Mouse (Mus musculus) CH12.LX (cell line): ENCODE results near the gene Zfp81. TPM values are rescaled to one million over a fixed set of nuclear protein-coding genes. Genes with fewer than 3 reads are reported as not detected.

Experiments
- DNase-seq: peaks from one replicate; pipeline ENCODE4 v3.0.0-alpha.2; 2013; ENCODE audit errors: extremely low read depth
- H3K27ac ChIP-seq: 2 replicates; pipeline ENCODE4 v1.5.1; 2012; ENCODE audit warnings: low read depth, mild to moderate bottlenecking, control low read depth, moderate library complexity; ENCODE audit not compliant: insufficient read depth
- H3K27me3 ChIP-seq: replicated peaks from 2 replicates; pipeline ENCODE3; 2012; ENCODE audit warnings: inconsistent platforms
- H3K36me3 ChIP-seq, 2 experiments: replicated peaks in 1 of 2; 2 replicates each; pipeline versions ENCODE3 to v1.6.1; 2012; ENCODE audit warnings: inconsistent platforms in 1 of 2, low read length in 1 of 2, mild to moderate bottlenecking in 1 of 2, mixed read lengths in 1 of 2, moderate library complexity in 1 of 2; ENCODE audit not compliant: control insufficient read depth in 1 of 2, insufficient read depth in 1 of 2
- H3K4me1 ChIP-seq, 2 experiments: 2 replicates each; pipeline ENCODE4 v1.6.1; 2012; ENCODE audit warnings: inconsistent platforms in 1 of 2, moderate library complexity in 1 of 2; ENCODE audit not compliant: insufficient read depth in 2 of 2, control insufficient read depth in 1 of 2
- H3K4me2 ChIP-seq: 2 replicates; pipeline ENCODE4 v1.6.1; 2012; ENCODE audit warnings: low read depth, mild to moderate bottlenecking, control low read depth; ENCODE audit not compliant: poor library complexity, insufficient read depth, severe bottlenecking
- H3K4me3 ChIP-seq, 3 experiments: fragments of 150-350 bp in 1 of 3; sonication (generic) in 1 of 3; replicated peaks in 1 of 3; 2 replicates each; pipeline versions ENCODE3 to v1.5.1; 2011 to 2012; ENCODE audit warnings: low read depth in 2 of 3, low read length in 2 of 3, mild to moderate bottlenecking in 2 of 3, moderate library complexity in 2 of 3, control low read depth in 1 of 3, improper control_type of control experiment in 1 of 3, inconsistent platforms in 1 of 3, mixed read lengths in 1 of 3; ENCODE audit not compliant: poor library complexity in 1 of 3
- H3K79me2 ChIP-seq: replicated peaks from 2 replicates; pipeline ENCODE4 v1.6.1; 2012; ENCODE audit warnings: mild to moderate bottlenecking, moderate library complexity; ENCODE audit not compliant: control insufficient read depth, poor library complexity, insufficient read depth, severe bottlenecking; ENCODE audit errors: extremely low read depth
- H3K9ac ChIP-seq: 2 replicates; pipeline ENCODE4 v1.6.1; 2012; ENCODE audit warnings: low read depth, mild to moderate bottlenecking, control low read depth, moderate library complexity; ENCODE audit not compliant: insufficient read depth
- H3K9me3 ChIP-seq: replicated peaks from 2 replicates; pipeline ENCODE3; 2012; ENCODE audit warnings: low read length, inconsistent platforms, mixed read lengths
- CHD2 ChIP-seq: IDR thresholded peaks from 2 replicates; pipeline ENCODE4 v1.6.1; 2011; ENCODE audit warnings: low read length, improper control_type of control experiment
- E2F4 ChIP-seq: IDR thresholded peaks from 2 replicates; pipeline ENCODE4 v1.6.1; 2011; ENCODE audit warnings: low read depth, low read length, improper control_type of control experiment; ENCODE audit not compliant: insufficient replicate concordance
- ELF1 ChIP-seq: IDR thresholded peaks from 2 replicates; pipeline ENCODE4 v1.6.1; 2014; ENCODE audit warnings: low read depth, mild to moderate bottlenecking, inconsistent platforms, low read length, improper control_type of control experiment
- EP300 ChIP-seq: IDR thresholded peaks from 2 replicates; pipeline ENCODE4 v1.6.1; 2011; ENCODE audit warnings: low read length, improper control_type of control experiment
- ETS1 ChIP-seq: conservative IDR thresholded peaks from 2 replicates; pipeline ENCODE4 v1.6.1; 2012; ENCODE audit warnings: low read depth, mild to moderate bottlenecking, inconsistent platforms, low read length, improper control_type of control experiment, moderate library complexity
- HCFC1 ChIP-seq: IDR thresholded peaks from 2 replicates; pipeline ENCODE4 v1.6.1; 2012; ENCODE audit warnings: low read depth, mild to moderate bottlenecking, inconsistent platforms, low read length, improper control_type of control experiment
- IRF4 ChIP-seq: IDR thresholded peaks from 2 replicates; pipeline ENCODE4 v1.6.1; 2014; ENCODE audit warnings: low read depth, mild to moderate bottlenecking, inconsistent platforms, low read length, improper control_type of control experiment
- JUN ChIP-seq: IDR thresholded peaks from 2 replicates; pipeline ENCODE4 v1.6.1; 2011; ENCODE audit warnings: low read depth, mild to moderate bottlenecking, low read length, improper control_type of control experiment, moderate library complexity; ENCODE audit not compliant: insufficient read depth
- JUND ChIP-seq: conservative IDR thresholded peaks from 2 replicates; pipeline ENCODE4 v1.6.1; 2011; ENCODE audit warnings: low read depth, low read length, improper control_type of control experiment
- KAT2A ChIP-seq: IDR thresholded peaks from 2 replicates; pipeline ENCODE4 v1.6.1; 2012; ENCODE audit warnings: low read length, improper control_type of control experiment, inconsistent platforms; ENCODE audit not compliant: insufficient replicate concordance
- MAFK ChIP-seq: IDR thresholded peaks from 2 replicates; pipeline ENCODE4 v1.6.1; 2011; ENCODE audit warnings: low read length, improper control_type of control experiment; ENCODE audit not compliant: insufficient replicate concordance
- MAX ChIP-seq: IDR thresholded peaks from 2 replicates; pipeline ENCODE4 v1.6.1; 2011; ENCODE audit warnings: low read length, improper control_type of control experiment
- MAZ ChIP-seq: IDR thresholded peaks from 2 replicates; pipeline ENCODE4 v1.6.1; 2012; ENCODE audit warnings: low read depth, mild to moderate bottlenecking, inconsistent platforms, low read length, improper control_type of control experiment, moderate library complexity
- MEF2A ChIP-seq: IDR thresholded peaks from 2 replicates; pipeline ENCODE4 v1.6.1; 2014; ENCODE audit warnings: low read depth, mild to moderate bottlenecking, inconsistent platforms, low read length, improper control_type of control experiment, borderline replicate concordance
- MXI1 ChIP-seq: IDR thresholded peaks from 2 replicates; pipeline ENCODE4 v1.6.1; 2011; ENCODE audit warnings: mild to moderate bottlenecking, low read depth, low read length, improper control_type of control experiment
- MYC ChIP-seq: IDR thresholded peaks from 2 replicates; pipeline ENCODE4 v1.6.1; 2011; ENCODE audit warnings: low read depth, mild to moderate bottlenecking, improper control_type of control experiment, low read length
- NELFE ChIP-seq: IDR thresholded peaks from 2 replicates; pipeline ENCODE4 v1.6.1; 2011; ENCODE audit warnings: low read depth, low read length, improper control_type of control experiment
- NRF1 ChIP-seq: IDR thresholded peaks from 2 replicates; pipeline ENCODE4 v1.6.1; 2014; ENCODE audit warnings: low read depth, mild to moderate bottlenecking, inconsistent platforms, low read length, improper control_type of control experiment, moderate library complexity
- PAX5 ChIP-seq: IDR thresholded peaks from 2 replicates; pipeline ENCODE4 v1.6.1; 2012; ENCODE audit warnings: low read length, inconsistent platforms, mixed read lengths
- POLR2A ChIP-seq: IDR thresholded peaks from 2 replicates; pipeline ENCODE4 v1.6.1; 2011; ENCODE audit warnings: low read depth, mild to moderate bottlenecking, improper control_type of control experiment, low read length
- POLR2AphosphoS2 ChIP-seq: IDR thresholded peaks from 2 replicates; pipeline ENCODE4 v1.6.1; 2011; ENCODE audit warnings: low read depth, low read length, improper control_type of control experiment
- RAD21 ChIP-seq: IDR thresholded peaks from 2 replicates; pipeline ENCODE4 v1.6.1; 2011; ENCODE audit warnings: low read depth, mild to moderate bottlenecking, low read length, improper control_type of control experiment, moderate library complexity
- RCOR1 ChIP-seq: conservative IDR thresholded peaks from 2 replicates; pipeline ENCODE4 v1.6.1; 2012; ENCODE audit warnings: low read depth, mild to moderate bottlenecking, inconsistent platforms, low read length, improper control_type of control experiment
- SIN3A ChIP-seq: IDR thresholded peaks from 2 replicates; pipeline ENCODE4 v1.6.1; 2012; ENCODE audit warnings: low read length, improper control_type of control experiment, inconsistent platforms
- SMC3 ChIP-seq: IDR thresholded peaks from 2 replicates; pipeline ENCODE4 v1.6.1; 2011; ENCODE audit warnings: low read depth, low read length, improper control_type of control experiment
- TBP ChIP-seq: conservative IDR thresholded peaks from 2 replicates; pipeline ENCODE4 v1.6.1; 2011; ENCODE audit warnings: low read depth, low read length, improper control_type of control experiment
- UBTF ChIP-seq: IDR thresholded peaks from 2 replicates; pipeline ENCODE4 v1.6.1; 2012; ENCODE audit warnings: low read depth, mild to moderate bottlenecking, inconsistent platforms, low read length, improper control_type of control experiment, moderate library complexity
- USF1 ChIP-seq: IDR thresholded peaks from 2 replicates; pipeline ENCODE4 v1.6.1; 2014; ENCODE audit warnings: low read depth, mild to moderate bottlenecking, inconsistent platforms, low read length, improper control_type of control experiment
- USF2 ChIP-seq: conservative IDR thresholded peaks from 2 replicates; pipeline ENCODE4 v1.6.1; 2011; ENCODE audit warnings: low read depth, low read length, improper control_type of control experiment
- ZC3H11A ChIP-seq: IDR thresholded peaks from 2 replicates; pipeline ENCODE4 v1.6.1; 2012; ENCODE audit warnings: low read depth, mild to moderate bottlenecking, inconsistent platforms, low read length, improper control_type of control experiment
- ZKSCAN1 ChIP-seq: IDR thresholded peaks from 2 replicates; pipeline ENCODE4 v1.6.1; 2012; ENCODE audit warnings: low read depth, inconsistent platforms, low read length, improper control_type of control experiment, borderline replicate concordance
- ZMIZ1 ChIP-seq: IDR thresholded peaks from 2 replicates; pipeline ENCODE4 v1.6.1; 2012; ENCODE audit warnings: low read depth, mild to moderate bottlenecking, inconsistent platforms, low read length, improper control_type of control experiment
- ZNF384 ChIP-seq: IDR thresholded peaks from 2 replicates; pipeline ENCODE4 v1.6.1; 2012; ENCODE audit warnings: low read depth, low read length, improper control_type of control experiment, inconsistent platforms
- dilution Hi-C: fragments of 300-500 bp; cut with MboI; formaldehyde crosslinking; loops from 2 replicates; pipeline ENCODE4 v1.14.3; 2020; ENCODE audit warnings: low sequenced_read_pairs; ENCODE audit not compliant: extremely low pct_unique_long_range_greater_than_20kb, extremely low pct_ligation_motif_present
- in situ Hi-C: fragments of 300-500 bp; cut with MboI; formaldehyde crosslinking; loops from 3 replicates; pipeline ENCODE4 v1.14.3; 2019; ENCODE audit warnings: low sequenced_read_pairs, low pct_ligation_motif_present, low pct_unique_long_range_greater_than_20kb, mixed read lengths
- polyA plus RNA-seq: library from polyadenylated mRNA; unstranded; fragments of >175 nt; gene quantifications from 2 replicates; pipeline ENCODE4 v1.2.1, GENCODE M21; 2012; ENCODE audit warnings: low read depth; ENCODE audit not compliant: insufficient read length
- total RNA-seq, 2 experiments: library from RNA; depleted of rRNA; stranded (reverse); fragments of 300-350 nt in 1 of 2; fragments of >200 nt in 1 of 2; gene quantifications; 2 replicates each; pipeline ENCODE4 v1.2.3; 2012 to 2014

Gene Zfp81
- total and polyA plus RNA-seq, 3 experiments, result 4.6 to 15.9 (median 9.5) TPM

DNA sequence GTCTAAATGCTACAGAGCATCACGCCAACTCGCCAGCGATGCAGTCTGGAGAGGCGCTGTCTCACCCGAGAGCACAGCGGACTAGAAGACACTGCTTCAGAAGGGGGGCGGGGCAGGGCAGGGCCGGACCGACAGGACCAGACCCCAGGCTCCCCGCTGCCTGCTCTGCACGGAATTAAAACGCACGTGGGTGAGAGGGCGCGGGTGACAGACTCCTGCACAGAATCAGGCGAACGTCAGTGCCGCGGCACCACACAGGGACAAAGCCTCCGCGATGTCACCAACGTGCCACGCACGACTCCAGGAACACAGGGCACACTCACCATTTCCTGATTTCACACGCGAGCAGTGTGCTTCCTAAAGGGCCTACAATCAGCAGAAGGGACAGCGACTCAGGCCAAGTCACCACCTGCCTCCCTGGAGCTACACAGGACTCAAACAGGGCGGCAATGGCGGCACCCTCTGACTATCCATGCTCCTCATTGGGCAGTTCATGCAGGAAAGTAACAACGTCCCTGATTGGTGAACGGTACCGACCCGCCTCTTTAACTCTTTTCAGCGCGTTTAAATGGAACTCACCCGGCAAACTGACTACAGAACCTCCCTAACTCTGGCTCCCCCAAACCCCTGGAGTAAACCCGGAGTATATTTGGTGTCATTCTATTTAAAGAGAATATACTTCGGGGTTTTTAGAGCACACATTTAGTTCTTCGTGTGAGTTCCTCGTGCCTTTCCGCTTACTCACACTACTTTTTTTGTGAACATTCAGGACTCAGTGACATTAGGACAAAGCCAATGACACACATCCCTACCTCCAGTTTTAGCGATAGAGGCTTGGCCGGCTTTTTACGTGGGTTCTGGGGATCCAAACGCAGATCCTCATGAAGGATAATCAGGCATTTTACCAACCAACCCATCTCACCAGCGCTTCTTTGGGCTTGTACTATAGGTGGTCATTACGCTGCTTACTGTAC is at the start of gene Zfp81 (continued):
- TF ChIP-seq PAX5, result no peak

DNA sequence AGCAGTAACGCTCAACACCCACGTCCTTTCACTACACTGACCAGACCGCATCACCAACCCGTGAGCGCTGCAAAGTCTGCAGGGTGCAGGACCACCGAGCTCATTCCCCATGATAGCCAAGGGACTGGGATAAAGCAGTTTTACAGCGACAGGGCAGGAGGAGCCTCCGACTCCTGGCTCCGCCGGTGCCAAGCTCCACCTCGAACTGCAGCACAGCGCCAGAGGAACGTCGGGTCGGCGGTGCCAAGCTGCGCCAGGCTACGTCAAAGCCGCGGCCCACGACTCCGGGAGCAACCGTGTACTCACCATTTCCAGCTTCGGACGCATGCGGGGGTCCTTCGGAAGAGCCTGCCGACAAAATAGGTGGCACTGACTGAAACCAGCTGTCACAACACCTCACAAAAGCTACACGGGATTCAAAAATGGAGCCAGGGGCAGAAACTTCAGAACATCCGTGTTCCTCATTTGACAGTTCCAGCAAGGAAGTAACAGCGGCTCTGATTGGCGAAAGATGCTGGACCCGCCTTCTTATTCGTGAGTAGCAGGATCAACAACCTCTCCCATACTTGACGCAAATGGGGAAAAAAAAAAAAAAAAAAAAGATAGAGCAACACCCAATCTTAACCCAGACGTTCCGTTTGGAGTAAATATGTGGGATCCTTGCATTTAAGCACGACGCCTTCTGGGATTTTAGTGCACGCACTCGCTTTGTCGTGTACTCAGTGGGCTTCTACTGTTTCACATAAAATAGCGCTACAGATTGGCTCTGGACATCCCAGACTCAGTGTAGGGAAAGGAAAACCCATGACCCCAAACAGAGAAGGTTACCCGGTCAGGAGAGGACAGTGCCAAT is 35.7 kb upstream of the Zfp81 start, which contains the start of gene Zfp101:
Zfp101 (minus strand) TSS at position 460 of the 853 bp plus-strand sequence.
- peak within 1 kb of the TSS; percentile 87 to 95 (median 94) for H3K4me3 ChIP-seq
- peak within 1 kb of the TSS; percentile 77 for H3K4me2 ChIP-seq
- peaks cover 0 to 14% of the 10 kb centered on the region in 2 experiments; a peak in 2 of 4 replicates for H3K4me1 ChIP-seq
- H3K79me2 ChIP-seq, result peaks cover 29% of the 10 kb centered on the region
- dilution Hi-C loops (no loop called here), in situ Hi-C loops (no loop called here)
- no peaks in the 10 kb centered on the region for H3K9me3 ChIP-seq
- peaks cover 3% of the 10 kb centered on the region for H3K27me3 ChIP-seq
- DNase-seq, result peak; percentile 94
- peak within 1 kb of the TSS; percentile 68 for H3K9ac ChIP-seq
- H3K36me3 ChIP-seq, result peaks cover 0 to 7% of the 10 kb centered on the region in 2 experiments
- no peak within 1 kb of the TSS for H3K27ac ChIP-seq
- peak; percentile 99 for TF ChIP-seq SIN3A
- TF ChIP-seq MAZ, result no peak
- peak; percentile 71; the same call in 1 of the 2 replicates for TF ChIP-seq KAT2A
- TF ChIP-seq ZC3H11A, result no peak
- no peak for TF ChIP-seq SMC3
- TF ChIP-seq HCFC1, result peak; percentile 81
- TF ChIP-seq MAFK, result no peak
- TF ChIP-seq EP300, result no peak
- no peak for TF ChIP-seq ZKSCAN1
- TF ChIP-seq ZMIZ1, result 0 out of 2 replicates have a peak, but pooled peaks have one; percentile 53
- no peak for TF ChIP-seq ETS1
- TF ChIP-seq USF1, result no peak
- peak; percentile 71 for TF ChIP-seq NELFE
- TF ChIP-seq ELF1, result peak; percentile 54; the same call in 1 of the 2 replicates
- TF ChIP-seq MEF2A, result 0 out of 2 replicates have a peak, but pooled peaks have one; percentile 17
- TF ChIP-seq ZNF384, result peak; percentile 99
- no peak for TF ChIP-seq USF2
- no peak for TF ChIP-seq RAD21
- TF ChIP-seq NRF1, result no peak
- no peak for TF ChIP-seq MAX
- peak; percentile 76 for TF ChIP-seq TBP
- TF ChIP-seq IRF4, result no peak
- TF ChIP-seq RCOR1, result no peak
- TF ChIP-seq POLR2AphosphoS2, result no peak
- no peak for TF ChIP-seq JUN
- TF ChIP-seq JUND, result 0 out of 2 replicates have a peak, but pooled peaks have one; percentile 24
- no peak for TF ChIP-seq MYC
- TF ChIP-seq UBTF, result no peak
- TF ChIP-seq PAX5, result no peak
- TF ChIP-seq MXI1, result peak; percentile 81
- TF ChIP-seq POLR2A, result peak; percentile 72
- peak; percentile 86 for TF ChIP-seq CHD2
- peak; percentile 91; the same call in 1 of the 2 replicates for TF ChIP-seq E2F4
